Mouse (Mus musculus) hindbrain, embryonic 12.5 days (tissue): ENCODE measurements around the gene Pnrc1. TPM values are rescaled to one million over a fixed set of nuclear protein-coding genes. Genes with fewer than 3 reads are reported as not detected.

Source experiments
- polyA plus RNA-seq: library from polyadenylated mRNA; unstranded; fragments of >200 nt; fragmentation: Nextera tagmentation; extraction: Ambion mirVana; gene quantifications from 2 replicates; pipeline ENCODE4 v1.2.1, GENCODE M21; 2016

Gene Pnrc1
- polyA plus RNA-seq, 1 experiment from 2014 or later: 118 TPM

Other genes starting within 250 kb of the Pnrc1 start
- gene Gabrr2, start 227.2 kb downstream of the Pnrc1 start, polyA plus RNA-seq: 0.29 and 0.40 TPM in 2 replicates
- gene Gabrr1, start 157.6 kb downstream of the Pnrc1 start, polyA plus RNA-seq: not detected in 2 replicates
- 1.4 and 3.0 TPM in 2 replicates for gene Pm20d2, start 100.4 kb downstream of the Pnrc1 start, polyA plus RNA-seq
- gene Srsf12, start 81.2 kb downstream of the Pnrc1 start, polyA plus RNA-seq: 23.3 and 25.1 TPM in 2 replicates
- 31.3 and 34.6 TPM in 2 replicates for gene Rngtt, start 20.1 kb upstream of the Pnrc1 start, polyA plus RNA-seq